Mouse (Mus musculus) heart, postnatal 0 days (tissue): Measurements from ENCODE around the gene Col4a3bp. TPM values are rescaled to one million over a fixed set of nuclear protein-coding genes. Genes with fewer than 3 reads are reported as not detected.

Experiments
- ATAC-seq: fragments of 200-750 bp; cut with Nextera tagmentation; 2 replicates; pipeline ENCODE4 v1.8.0; 2017; ENCODE audit warnings: low read depth, moderate number of reproducible peaks, moderate library complexity; ENCODE audit not compliant: insufficient read depth
- DNase-seq: peaks from one replicate; pipeline ENCODE4 v3.0.0-alpha.2; 2016; ENCODE audit warnings: low spot score
- H3K27ac ChIP-seq: fragments of 300-500 bp; sonication (generic); 2 replicates; pipeline ENCODE4 v1.5.1; 2014; ENCODE audit warnings: low read depth, mild to moderate bottlenecking
- H3K27me3 ChIP-seq: fragments of 300-500 bp; sonication (generic); 2 replicates; pipeline ENCODE4 v1.6.1; 2014; ENCODE audit warnings: low read length, mixed read lengths; ENCODE audit not compliant: control insufficient read depth, insufficient read depth
- H3K36me3 ChIP-seq: fragments of 300-500 bp; sonication (generic); replicated peaks from 2 replicates; pipeline ENCODE4 v1.6.1; 2014; ENCODE audit warnings: low read length, mixed read lengths; ENCODE audit not compliant: control insufficient read depth, insufficient read depth
- H3K4me1 ChIP-seq: fragments of 300-500 bp; sonication (generic); 2 replicates; pipeline ENCODE4 v1.6.1; 2014; ENCODE audit warnings: antibody characterized with exemption; ENCODE audit not compliant: control insufficient read depth, insufficient read depth
- H3K4me2 ChIP-seq: fragments of 300-500 bp; sonication (generic); 2 replicates; pipeline ENCODE4 v1.6.1; 2014; ENCODE audit warnings: low read depth, mild to moderate bottlenecking, low read length, moderate library complexity
- H3K4me3 ChIP-seq: fragments of 300-500 bp; sonication (generic); 2 replicates; pipeline ENCODE4 v1.5.1; 2014; ENCODE audit warnings: low read depth, low read length
- H3K9ac ChIP-seq: fragments of 300-500 bp; sonication (generic); replicated peaks from 2 replicates; pipeline ENCODE4 v1.6.1; 2014; ENCODE audit warnings: low read depth, low read length, mixed read lengths
- H3K9me3 ChIP-seq: fragments of 300-500 bp; sonication (generic); replicated peaks from 2 replicates; pipeline ENCODE4 v1.6.1; 2016; ENCODE audit warnings: low read length; ENCODE audit not compliant: control insufficient read depth
- CTCF ChIP-seq: IDR thresholded peaks from 2 replicates; pipeline ENCODE4 v1.5.1; 2016; ENCODE audit warnings: antibody characterized with exemption, control low read depth, low read depth
- EP300 ChIP-seq: IDR thresholded peaks from 2 replicates; pipeline ENCODE4 v1.6.1; 2016; ENCODE audit warnings: antibody characterized with exemption, low read depth
- WGBS: fragments of 180-500 bp; shearing (Covaris S2); extraction: QIAGEN DNeasy Blood & Tissue Kit; methylation state at CpG from one replicate; pipeline ENCODE4 v1.1.7; 2014; 5-methylcytosine and 5-hydroxymethylcytosine counted together
- polyA plus RNA-seq: library from polyadenylated mRNA; unstranded; fragments of >200 nt; fragmentation: Nextera tagmentation; extraction: Ambion mirVana; gene quantifications from 2 replicates; pipeline ENCODE4 v1.2.1, GENCODE M21; 2015
- total RNA-seq: library from RNA; depleted of rRNA; stranded (reverse); fragments of >200 nt; gene quantifications from 2 replicates; pipeline ENCODE4 v1.2.3, GENCODE M21; 2014; ENCODE audit warnings: low replicate concordance

Col4a3bp gene
- total and polyA plus RNA-seq, 2 experiments from 2014 or later = 6.5 to 37.5 TPM

DNA sequence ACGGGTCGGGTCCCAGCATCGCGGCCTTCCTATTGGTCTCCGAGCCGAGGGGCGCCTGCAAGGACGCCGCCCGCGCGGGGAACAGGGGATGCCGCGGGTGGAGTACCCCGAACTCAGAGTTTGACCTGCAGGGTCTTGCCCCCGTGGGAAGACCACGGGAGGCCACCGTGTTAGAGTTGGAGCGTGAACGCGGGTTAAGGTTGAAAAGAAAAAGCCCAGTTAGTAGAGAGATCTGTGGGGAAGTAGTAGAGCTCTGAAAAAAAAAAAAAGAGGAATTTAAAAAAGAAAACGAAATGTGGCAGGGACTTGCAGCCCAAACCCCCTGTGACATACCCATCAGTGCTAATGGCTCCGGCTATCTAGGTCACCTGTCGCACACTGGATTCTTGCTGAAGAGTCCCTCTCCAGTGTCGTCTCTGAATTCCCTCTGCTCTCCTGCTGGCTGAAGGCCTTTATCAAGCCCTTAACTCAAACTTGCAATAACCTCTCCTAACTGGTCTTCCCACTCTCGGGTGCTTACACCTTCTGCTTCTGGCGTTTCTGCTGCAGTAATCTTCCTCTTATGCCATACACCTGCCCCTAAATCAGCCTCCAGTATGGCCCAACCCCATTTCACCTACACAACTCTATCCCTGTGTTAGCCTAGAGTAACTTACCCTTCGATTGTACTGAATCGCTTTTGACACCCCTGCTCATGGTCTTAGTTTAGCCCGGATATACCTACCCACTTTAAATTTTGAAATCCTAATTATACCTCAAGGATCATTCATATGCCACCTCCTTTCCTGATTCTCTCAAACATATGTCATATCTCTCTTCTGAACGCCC, 128.9 kb downstream of the Col4a3bp start:
- TF ChIP-seq EP300 (0 out of 2 replicates have a peak, but pooled peaks have one; percentile 4), CTCF (no peak)

GRCm38 (mm10) chr13:96671906-96672234, 129.5 kb downstream of the Col4a3bp start:
- H3K27ac ChIP-seq = no peak overlapping the region
- no peaks in the 10 kb centered on the region for H3K27me3 ChIP-seq
- no peak for TF ChIP-seq CTCF
- TF ChIP-seq EP300 = no peak
- no peak overlapping the region for H3K4me3 ChIP-seq
- ATAC-seq (no peak), DNase-seq (no peak)
- no peak overlapping the region for H3K4me2 ChIP-seq
- 94% methylated on average over 5 of the region's 5 CpGs for WGBS
- no peak overlapping the region for H3K9ac ChIP-seq
- no peaks in the 10 kb centered on the region for H3K9me3 ChIP-seq
- peaks cover 16% of the 10 kb centered on the region for H3K4me1 ChIP-seq
- 0 out of 2 replicates have a peak, but pooled peaks cover 2% of the 10 kb centered on the region for H3K36me3 ChIP-seq

More for the DNA sequence above, 128.9 kb downstream of the Col4a3bp start:
- DNase-seq (peak; percentile 33), ATAC-seq (no peak)
- Histone ChIP-seq H3K36me3 (peaks cover 8% of the 10 kb centered on the region; the same call in 1 of the 2 replicates), H3K27me3 (no peaks in the 10 kb centered on the region), H3K27ac (peak overlapping the region; percentile 50), H3K4me3 (peak overlapping the region; percentile 86), H3K9me3 (no peaks in the 10 kb centered on the region), H3K9ac (no peak overlapping the region), H3K4me1 (peaks cover 16% of the 10 kb centered on the region), H3K4me2 (peak overlapping the region; percentile 88)
- 13% methylated on average over 31 of the region's 31 CpGs for WGBS

GRCm38 (mm10) chr13:96672276-96672675, 129.9 kb downstream of the Col4a3bp start:
- 61% methylated on average over 6 of the region's 6 CpGs for WGBS
- Histone ChIP-seq H3K9ac (no peak overlapping the region), H3K36me3 (no peaks in the 10 kb centered on the region), H3K4me1 (peaks cover 16% of the 10 kb centered on the region), H3K27ac (no peak overlapping the region), H3K4me2 (no peak overlapping the region), H3K27me3 (no peaks in the 10 kb centered on the region), H3K4me3 (no peak overlapping the region), H3K9me3 (no peaks in the 10 kb centered on the region)
- ATAC-seq (no peak), DNase-seq (no peak)
- TF ChIP-seq EP300 (no peak), CTCF (no peak)

GRCm38 (mm10) chr13:96673817-96674216, 131.4 kb downstream of the Col4a3bp start:
- H3K36me3 ChIP-seq = no peaks in the 10 kb centered on the region
- H3K27me3 ChIP-seq = no peaks in the 10 kb centered on the region
- ATAC-seq (no peak), DNase-seq (no peak)
- TF ChIP-seq EP300 (no peak), CTCF (no peak)
- H3K4me2 ChIP-seq = no peak overlapping the region
- H3K9me3 ChIP-seq = no peaks in the 10 kb centered on the region
- H3K9ac ChIP-seq = no peak overlapping the region
- 81% methylated on average over 7 of the region's 7 CpGs for WGBS
- no peak overlapping the region for H3K4me3 ChIP-seq
- no peak overlapping the region for H3K27ac ChIP-seq
- H3K4me1 ChIP-seq = peaks cover 15% of the 10 kb centered on the region

- DNase-seq = no peak
- Histone ChIP-seq H3K9me3 (no peaks in the 10 kb centered on the region), H3K4me1 (peaks cover 3% of the 10 kb centered on the region; the same call in 1 of the 2 replicates), H3K36me3 (no peaks in the 10 kb centered on the region), H3K4me2 (no peak overlapping the region), H3K27me3 (no peaks in the 10 kb centered on the region), H3K27ac (no peak overlapping the region), H3K4me3 (no peak overlapping the region), H3K9ac (no peak overlapping the region)
- 67% methylated on average over 6 of the region's 6 CpGs for WGBS
- TF ChIP-seq CTCF (no peak), EP300 (no peak)
- ATAC-seq = no peak
Observed at GRCm38 (mm10) chr13:96675756-96676155, 133.3 kb downstream of the Col4a3bp start.

GRCm38 (mm10) chr13:96677071-96677470, 134.7 kb downstream of the Col4a3bp start:
- 74% methylated on average over 1 of the region's 1 CpGs for WGBS
- no peak overlapping the region for H3K4me2 ChIP-seq
- H3K4me1 ChIP-seq = no peaks in the 10 kb centered on the region
- no peaks in the 10 kb centered on the region for H3K9me3 ChIP-seq
- TF ChIP-seq EP300 (no peak), CTCF (no peak)
- no peaks in the 10 kb centered on the region for H3K27me3 ChIP-seq
- H3K9ac ChIP-seq = no peak overlapping the region
- H3K4me3 ChIP-seq = no peak overlapping the region
- ATAC-seq (no peak), DNase-seq (no peak)
- no peak overlapping the region for H3K27ac ChIP-seq
- no peaks in the 10 kb centered on the region for H3K36me3 ChIP-seq
